Mouse (Mus musculus) heart, postnatal 0 days (tissue): ENCODE measurements around the gene Tfcp2l1.

Experiments
- CTCF ChIP-seq: IDR thresholded peaks from 2 replicates; pipeline ENCODE4 v1.5.1; 2016; ENCODE audit warnings: antibody characterized with exemption, control low read depth, low read depth
- EP300 ChIP-seq: IDR thresholded peaks from 2 replicates; pipeline ENCODE4 v1.6.1; 2016; ENCODE audit warnings: antibody characterized with exemption, low read depth

DNA sequence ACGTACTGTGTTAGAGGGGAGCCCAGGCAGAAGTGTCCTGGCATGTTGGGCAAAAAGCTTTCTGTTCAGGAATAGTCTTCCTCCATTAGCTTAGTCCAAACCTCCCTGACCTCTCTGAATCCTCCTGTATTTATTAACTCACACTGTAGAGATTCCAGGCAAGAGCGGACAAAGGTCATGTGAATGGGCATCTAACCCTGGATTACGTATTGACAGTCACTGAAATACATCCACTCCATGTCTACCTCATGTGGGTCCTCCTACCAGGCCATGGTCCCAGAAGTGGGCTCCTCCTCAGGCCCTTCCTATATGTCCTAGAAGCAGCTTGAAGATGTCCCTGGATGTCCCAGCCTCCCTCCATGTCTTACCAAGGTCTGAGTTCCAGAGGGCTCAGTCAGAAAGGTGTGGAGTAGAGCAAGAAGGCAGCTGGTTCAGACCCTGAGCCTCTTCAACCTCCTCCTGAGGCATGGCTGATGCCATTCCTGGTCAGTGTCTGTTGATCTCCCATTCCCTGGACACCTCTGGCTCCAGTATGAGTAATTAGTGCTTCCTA is 14.0 kb upstream of the Tfcp2l1 start:
- TF ChIP-seq CTCF = no peak
- TF ChIP-seq EP300 = no peak
